Mouse (Mus musculus) heart, postnatal 0 days (tissue): ENCODE data around the gene Sim1.

Source experiments
- CTCF ChIP-seq: IDR thresholded peaks from 2 replicates; pipeline ENCODE4 v1.5.1; 2016; ENCODE audit warnings: antibody characterized with exemption, control low read depth, low read depth
- EP300 ChIP-seq: IDR thresholded peaks from 2 replicates; pipeline ENCODE4 v1.6.1; 2016; ENCODE audit warnings: antibody characterized with exemption, low read depth

DNA sequence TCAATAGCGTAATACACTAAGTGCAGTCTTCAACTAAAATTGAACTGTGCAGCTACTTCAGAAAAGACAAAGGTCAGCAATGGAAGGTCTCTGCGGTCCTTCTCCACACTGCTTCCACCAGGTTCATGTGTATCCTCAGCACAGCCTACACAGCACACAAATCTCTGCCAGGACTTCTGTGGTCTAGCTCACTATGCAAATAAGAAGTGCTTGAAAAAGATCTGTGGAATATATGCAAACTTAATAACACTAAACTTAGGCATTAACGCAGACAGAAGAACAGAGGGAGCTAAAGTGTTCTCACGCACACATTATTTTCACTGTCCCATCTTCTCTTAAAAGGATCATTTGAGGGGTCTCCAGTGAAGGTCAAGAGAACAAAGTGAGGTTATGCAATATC is 26.4 kb upstream of the Sim1 start:
- TF ChIP-seq CTCF (no peak), EP300 (no peak)
